Mouse (Mus musculus) gastrocnemius, adult 2 months (tissue): ENCODE measurements around the gene Mecom. TPM values are rescaled to one million over a fixed set of nuclear protein-coding genes. Genes with fewer than 3 reads are reported as not detected.

Experiments used
- DNase-seq: peaks from one replicate; pipeline ENCODE4 v3.0.0; 2022
- H3K27ac ChIP-seq: fragments of 200-600 bp; 2 replicates; pipeline ENCODE4 v1.8.1; 2022; ENCODE audit warnings: mild to moderate bottlenecking
- H3K4me3 ChIP-seq: fragments of 200-600 bp; 2 replicates; pipeline ENCODE4 v1.8.1; 2022; ENCODE audit warnings: mild to moderate bottlenecking, moderate library complexity
- CTCF ChIP-seq: fragments of 200-600 bp; IDR thresholded peaks from 2 replicates; pipeline ENCODE4 v1.8.1; 2022; ENCODE audit warnings: antibody characterized with exemption, mild to moderate bottlenecking, moderate library complexity
- intact Hi-C: fragments of 180-260 bp; cut with DNase I; formaldehyde crosslinking; loops from one replicate; pipeline ENCODE4 v1.15.1; 2025
- total RNA-seq, 2 experiments: library from RNA; stranded (reverse); gene quantifications; 2 replicates each; pipeline ENCODE4 v1.2.3; 2021

Gene Mecom
- total RNA-seq, 2 experiments from 2014 or later = 5.8 to 6.9 TPM

DNA sequence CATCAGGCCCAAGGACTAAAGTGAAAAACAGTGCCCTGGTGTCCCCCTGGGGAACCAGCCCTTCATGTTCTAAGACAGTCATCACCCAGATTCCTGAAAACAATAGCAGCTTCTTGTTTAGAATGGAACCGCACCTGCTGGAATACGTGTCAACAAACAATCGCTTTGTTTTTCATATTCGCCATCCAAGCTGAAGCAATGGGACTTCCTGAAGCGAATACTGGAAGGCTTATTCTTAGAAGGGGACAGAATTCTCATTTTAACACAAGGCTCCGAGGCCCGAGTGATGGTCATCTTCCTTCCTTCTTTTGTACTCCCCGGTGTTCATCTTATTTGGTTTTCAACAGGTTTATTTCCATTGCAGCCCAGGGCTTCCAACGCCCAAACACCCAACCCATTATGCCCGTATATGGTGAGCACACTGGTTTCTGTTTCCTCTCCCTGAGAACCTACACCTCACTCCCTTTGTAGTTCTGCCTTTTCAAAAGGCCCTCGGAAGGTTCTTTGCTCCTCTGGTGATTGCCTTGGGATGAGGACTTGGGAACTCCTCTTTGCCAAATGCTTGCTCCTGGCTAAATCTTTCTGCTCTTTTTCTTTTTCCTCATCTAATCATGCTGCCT is 81.7 kb downstream of the Mecom start:
- no peak for TF ChIP-seq CTCF
- intact Hi-C loops = loop anchor here (5.0 kb wide), 1 partner anchor 41 kb away; no protein-coding TSS in a partner anchor

DNA sequence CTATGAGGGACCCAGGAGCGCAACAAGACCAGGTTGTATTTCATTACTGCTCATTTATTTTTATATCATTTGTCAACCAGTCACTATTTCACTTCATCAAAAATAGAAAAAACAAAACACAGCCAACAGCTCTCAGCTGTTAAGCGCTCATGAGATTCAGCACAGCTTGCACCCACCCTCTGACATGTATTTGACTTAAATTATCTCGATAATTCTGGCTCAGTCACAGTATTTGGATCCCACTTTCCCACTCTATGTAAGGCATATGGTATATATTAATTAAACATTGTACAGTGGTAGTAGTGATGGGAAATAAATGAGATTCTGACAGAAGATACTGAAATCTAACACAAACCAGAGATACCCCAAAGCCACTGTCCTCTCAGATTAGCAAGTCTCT is 83.3 kb downstream of the Mecom start:
- Histone ChIP-seq H3K27ac (no peak overlapping the region), H3K4me3 (no peak overlapping the region)
- TF ChIP-seq CTCF = no peak
- intact Hi-C loops = no loop called here
- no peak for DNase-seq

More for the DNA sequence above, 81.7 kb downstream of the Mecom start:
- no peak for DNase-seq
- Histone ChIP-seq H3K27ac (peak overlapping the region; percentile 75), H3K4me3 (no peak overlapping the region)

DNA sequence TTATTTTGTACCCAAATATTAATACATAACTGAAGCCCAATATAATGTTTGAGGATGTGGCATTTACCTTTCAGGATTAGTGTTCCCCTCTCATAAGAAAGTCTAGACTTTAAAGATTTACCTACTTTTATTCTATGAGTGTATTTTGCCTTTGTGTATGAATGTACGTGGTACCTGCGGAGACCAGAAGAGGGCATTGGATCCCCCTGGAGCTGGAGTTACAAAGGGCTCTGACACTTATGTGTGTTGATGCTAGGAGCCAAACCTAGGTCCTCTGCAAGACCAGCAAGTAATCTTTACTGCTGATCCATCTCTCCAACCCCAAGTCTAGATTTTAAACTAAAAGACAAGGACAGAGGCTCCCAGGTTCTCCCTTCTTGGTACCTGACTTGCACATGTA is 86.0 kb downstream of the Mecom start:
- peak; percentile 19; the same call in 1 of the 2 replicates for TF ChIP-seq CTCF
- intact Hi-C loops = no loop called here
- DNase-seq = no peak
- Histone ChIP-seq H3K27ac (no peak overlapping the region), H3K4me3 (no peak overlapping the region)

DNA sequence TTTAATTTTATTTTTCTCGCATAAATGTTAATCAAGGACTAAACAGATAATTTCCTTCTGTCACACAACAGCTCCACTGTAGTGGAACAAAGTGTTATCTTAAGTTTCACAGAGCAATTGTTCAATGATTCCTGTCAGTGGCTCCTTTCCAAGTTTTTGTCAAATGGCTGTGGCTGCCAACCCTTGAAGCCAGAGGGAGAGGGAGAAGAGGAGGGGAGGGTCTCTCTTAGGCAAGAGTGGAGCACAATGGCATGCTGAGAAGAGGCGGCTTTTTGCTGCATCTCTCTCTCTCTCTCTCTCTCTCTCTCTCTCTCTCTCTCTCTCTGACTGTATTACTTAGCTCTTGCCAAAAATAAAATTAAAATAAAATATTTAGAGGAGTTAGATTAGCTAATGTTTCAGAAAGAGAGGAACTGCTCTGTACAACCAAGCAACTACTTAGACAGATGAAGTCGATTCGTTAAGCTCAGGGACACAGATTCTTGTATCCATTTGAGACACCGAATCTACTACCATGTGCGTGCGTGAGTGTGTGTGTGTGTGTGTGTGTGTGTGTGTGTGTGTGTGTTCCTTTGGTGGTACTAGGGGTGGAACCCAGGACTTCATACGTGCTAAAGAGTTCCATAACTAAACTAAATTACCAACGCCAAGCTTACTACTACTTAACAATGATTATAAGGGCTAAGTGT is 86.8 kb downstream of the Mecom start:
- Histone ChIP-seq H3K27ac (peak overlapping the region; percentile 67; the same call in 1 of the 2 replicates), H3K4me3 (no peak overlapping the region)
- intact Hi-C loops = no loop called here
- no peak for TF ChIP-seq CTCF
- DNase-seq = no peak

DNA sequence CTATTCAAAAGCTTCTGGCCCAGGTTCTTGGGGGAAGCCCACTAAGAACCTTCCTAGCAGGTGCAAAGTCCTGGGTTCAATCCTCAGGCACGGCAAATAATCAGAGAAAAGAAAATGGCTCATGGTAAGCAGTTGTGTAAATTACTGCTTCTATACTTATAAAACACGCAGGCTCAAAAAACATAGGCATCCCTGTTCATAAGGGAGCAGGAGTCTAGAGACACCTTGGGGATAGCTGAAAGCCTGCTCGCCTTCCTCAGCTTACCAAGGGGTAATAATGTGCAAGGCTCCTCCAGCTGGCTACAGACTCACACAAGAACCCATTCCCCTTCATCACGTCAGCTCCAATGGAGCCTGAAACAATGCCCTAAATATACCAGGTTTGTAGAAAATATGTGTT is 88.2 kb downstream of the Mecom start:
- TF ChIP-seq CTCF = no peak
- no peak for DNase-seq
- no peak overlapping the region for H3K4me3 ChIP-seq
- intact Hi-C loops = no loop called here
- no peak overlapping the region for H3K27ac ChIP-seq

DNA sequence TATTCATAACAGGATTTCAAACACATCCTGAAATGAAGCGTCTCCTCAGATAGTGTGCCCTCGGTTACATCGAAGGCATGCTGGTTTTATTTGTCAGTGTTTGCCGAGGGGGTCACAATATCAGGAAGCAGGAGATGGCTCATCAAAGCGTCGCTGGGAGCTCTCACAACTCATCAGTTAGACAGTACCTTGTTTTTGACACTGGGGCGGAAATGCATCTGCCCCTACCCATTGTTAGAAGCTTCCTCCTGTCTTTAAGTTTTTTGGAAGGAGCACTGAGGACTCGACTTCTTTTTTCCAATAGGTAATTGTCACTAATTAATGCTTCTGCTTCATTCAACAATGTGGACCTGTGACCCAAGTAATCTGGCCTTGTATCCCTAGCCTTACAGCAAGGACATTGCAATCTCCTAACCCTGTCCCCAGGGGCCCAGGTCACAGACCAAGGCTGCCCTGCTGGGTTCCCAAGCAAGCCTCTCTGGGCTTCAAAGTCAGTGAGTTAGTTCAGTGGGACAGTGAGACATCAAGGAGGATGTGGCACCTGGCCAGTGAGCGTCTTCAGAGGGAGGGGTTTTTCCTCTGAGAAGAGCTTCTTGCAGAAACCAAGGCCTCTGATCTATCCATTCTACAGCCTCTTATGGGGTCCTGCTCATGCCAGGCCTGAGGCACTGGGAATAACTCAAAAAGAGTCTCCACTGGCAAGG is 89.7 kb downstream of the Mecom start:
- intact Hi-C loops = no loop called here
- no peak for DNase-seq
- no peak overlapping the region for H3K4me3 ChIP-seq
- no peak for TF ChIP-seq CTCF
- H3K27ac ChIP-seq = peak overlapping the region; percentile 53; the same call in 1 of the 2 replicates

DNA sequence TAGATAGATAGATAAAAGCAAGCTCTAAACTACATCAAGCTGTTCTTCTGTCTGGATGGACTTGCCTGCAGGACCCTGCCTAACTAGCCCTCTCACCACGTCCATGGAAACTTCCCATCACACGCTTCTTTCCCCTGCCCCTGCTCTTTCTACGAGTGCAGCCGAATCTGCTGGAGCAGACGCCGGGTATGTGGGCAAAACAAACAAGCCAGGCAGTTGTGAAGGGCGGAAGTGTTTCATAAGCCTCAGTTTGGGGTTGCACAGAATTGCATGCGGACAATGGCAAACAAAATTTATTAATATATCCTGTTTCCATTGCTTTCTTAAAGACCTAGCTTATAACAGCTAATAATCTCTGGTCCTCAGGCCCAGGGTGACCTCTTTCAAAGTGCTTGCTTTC is 91.9 kb downstream of the Mecom start:
- TF ChIP-seq CTCF = no peak
- intact Hi-C loops = no loop called here
- H3K4me3 ChIP-seq = no peak overlapping the region
- no peak for DNase-seq
- H3K27ac ChIP-seq = no peak overlapping the region

DNA sequence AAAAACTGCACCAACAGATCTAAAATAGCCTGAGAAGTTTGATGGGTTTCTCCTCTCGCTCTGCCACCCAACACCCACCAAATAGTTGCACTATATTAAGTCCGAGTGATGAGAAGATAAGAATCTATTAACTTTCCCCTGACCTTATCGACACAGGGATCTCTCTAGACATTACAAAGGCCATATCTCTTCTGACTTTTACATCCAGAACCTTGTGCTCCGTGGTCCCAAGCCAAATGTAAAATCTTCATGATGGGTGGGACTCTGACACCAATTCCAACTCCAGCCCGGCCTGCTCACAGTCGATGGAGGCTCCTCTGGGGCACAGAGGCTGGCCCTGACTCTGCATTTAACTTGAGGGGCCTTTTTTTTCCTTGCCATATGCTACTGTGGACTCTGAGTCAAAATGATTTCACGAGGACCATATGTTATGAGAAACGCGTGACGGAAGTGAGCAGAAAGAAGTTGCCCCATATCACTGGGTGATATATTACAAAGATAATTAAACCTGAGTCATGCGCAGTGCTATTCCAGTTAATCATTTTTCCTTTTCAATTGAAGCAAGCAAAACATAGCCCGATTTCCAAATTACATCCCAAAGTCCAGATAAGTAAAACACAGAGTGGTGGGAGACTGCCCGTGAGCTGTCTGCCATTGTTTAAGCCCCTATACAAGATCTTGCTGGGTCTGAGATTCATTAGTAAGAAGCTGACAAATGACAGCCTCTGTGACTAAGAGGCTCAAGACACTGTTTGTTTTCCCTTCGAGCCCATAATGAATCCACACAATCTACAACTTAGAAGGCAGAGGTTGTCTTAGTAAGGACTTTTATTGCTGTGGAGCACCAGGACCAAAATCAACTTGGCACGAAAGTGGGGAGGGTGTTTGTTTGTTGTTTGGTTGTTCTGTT is 94.0 kb downstream of the Mecom start:
- DNase-seq = no peak
- Histone ChIP-seq H3K4me3 (no peak overlapping the region), H3K27ac (no peak overlapping the region)
- TF ChIP-seq CTCF = no peak
- intact Hi-C loops = no loop called here

DNA sequence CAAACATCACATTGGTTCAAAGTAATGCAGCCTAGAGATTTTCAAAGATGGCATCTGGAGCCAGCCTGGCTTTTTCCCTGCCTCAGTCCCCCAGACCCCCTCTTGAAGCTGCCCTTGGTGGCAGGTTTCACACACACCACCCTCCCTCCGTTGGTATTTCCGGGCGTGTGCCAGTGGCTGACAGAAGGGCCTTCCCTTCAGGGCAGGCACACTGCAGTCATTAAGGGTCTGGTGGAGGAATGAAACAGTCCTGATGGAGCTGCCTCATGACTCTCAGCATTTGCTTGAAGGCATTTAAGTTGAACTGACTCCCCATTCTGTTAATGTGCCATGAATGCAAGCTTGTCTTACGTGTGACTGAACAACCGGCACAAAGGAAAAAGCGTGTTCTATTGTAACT is 94.8 kb downstream of the Mecom start:
- no peak for TF ChIP-seq CTCF
- intact Hi-C loops = no loop called here
- H3K4me3 ChIP-seq = no peak overlapping the region
- H3K27ac ChIP-seq = no peak overlapping the region
- no peak for DNase-seq

DNA sequence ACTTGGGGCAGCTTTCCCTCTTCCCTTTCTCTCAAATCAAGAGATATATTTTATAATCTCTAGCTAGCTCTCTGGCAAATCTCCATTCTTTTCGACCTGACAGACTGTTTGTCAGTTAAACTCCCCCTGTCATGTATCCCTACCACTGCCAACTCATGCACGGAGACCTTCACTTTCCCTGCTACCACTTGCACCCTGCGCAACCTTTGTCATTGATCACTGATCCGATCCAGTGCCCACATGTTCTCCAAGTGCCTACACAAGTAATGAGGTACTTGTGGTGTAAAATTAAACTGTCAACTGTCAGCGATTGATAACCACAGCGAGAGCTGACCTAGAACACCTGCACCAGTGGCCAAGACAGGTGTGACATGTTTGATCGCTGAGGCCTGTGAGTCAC is 95.3 kb downstream of the Mecom start:
- Histone ChIP-seq H3K27ac (no peak overlapping the region), H3K4me3 (no peak overlapping the region)
- no peak for DNase-seq
- TF ChIP-seq CTCF = no peak
- intact Hi-C loops = no loop called here

DNA sequence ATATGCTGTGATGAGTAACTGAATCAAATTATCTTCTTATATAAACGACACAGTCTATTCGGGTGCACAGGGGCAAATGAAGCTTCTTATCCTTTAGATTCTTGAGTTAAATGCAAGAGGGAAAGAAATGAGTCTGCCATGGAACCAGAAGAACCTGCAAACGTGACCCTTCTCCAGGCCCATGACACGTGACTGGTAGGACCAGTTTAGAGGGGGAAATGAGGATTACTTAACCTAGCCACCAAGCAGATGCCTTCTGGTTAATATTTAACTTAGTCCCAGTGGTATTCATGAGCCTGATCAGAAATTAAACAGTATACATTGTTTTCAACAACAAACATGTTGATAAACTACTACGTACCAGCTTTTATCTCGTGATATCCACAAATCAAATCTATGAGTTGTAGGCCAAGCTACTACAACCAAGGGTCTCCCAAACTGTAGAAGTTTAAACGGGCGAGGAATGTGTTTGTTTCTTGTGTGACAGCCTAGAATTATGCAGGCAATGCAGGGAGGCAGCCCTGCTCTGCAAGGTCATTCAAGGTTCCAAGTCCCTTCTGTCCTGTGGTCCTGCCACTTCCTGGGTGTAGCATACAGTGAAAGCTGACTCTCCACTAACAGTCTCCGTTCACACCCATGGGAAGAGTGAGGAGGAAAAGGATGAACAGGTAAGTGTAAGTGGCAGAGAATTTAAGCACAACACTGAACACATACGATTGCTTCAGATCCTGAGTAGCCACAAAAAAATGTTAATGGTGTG is 97.4 kb downstream of the Mecom start:
- no peak overlapping the region for H3K27ac ChIP-seq
- DNase-seq = no peak
- H3K4me3 ChIP-seq = no peak overlapping the region
- intact Hi-C loops = no loop called here
- TF ChIP-seq CTCF = no peak

DNA sequence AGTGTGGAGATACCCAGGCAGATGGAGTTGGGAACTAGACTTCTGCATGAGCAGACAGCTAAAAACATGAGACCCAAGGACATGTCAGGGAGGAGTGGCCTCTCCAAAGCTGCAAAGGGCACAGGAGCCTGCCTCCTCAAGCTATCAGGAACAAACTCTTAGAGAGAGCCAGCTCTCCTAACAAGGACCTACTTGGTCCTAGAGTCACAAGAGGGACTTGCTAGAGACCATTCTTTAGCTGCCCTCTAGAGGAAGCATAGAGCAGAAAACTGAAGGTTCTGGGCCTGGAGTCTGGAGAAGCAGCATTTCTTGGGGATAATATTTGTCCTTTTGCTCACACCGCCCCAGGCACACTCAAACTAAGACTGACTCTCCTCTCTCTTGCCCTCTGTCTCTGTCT is 99.2 kb downstream of the Mecom start:
- no peak overlapping the region for H3K4me3 ChIP-seq
- intact Hi-C loops = no loop called here
- H3K27ac ChIP-seq = no peak overlapping the region
- TF ChIP-seq CTCF = peak; percentile 38; the same call in 1 of the 2 replicates
- DNase-seq = no peak
